Mouse (Mus musculus): ENCODE results near the gene Fosl1. TPM values are rescaled to one million over a fixed set of nuclear protein-coding genes. Genes with fewer than 3 reads are reported as not detected.

Fosl1 gene
- polyA plus RNA-seq (2015; fragmentation: Nextera tagmentation; extraction: Ambion mirVana): not detected in 2 replicates

GRCm38 (mm10) chr19:5447515-5448353 is at the start of gene Fosl1:
Gene Fosl1, plus strand, starts transcription at chr19:5447547.

GRCm38 (mm10) chr19:5402293-5402692 is 45.1 kb upstream of the Fosl1 start, which contains the start of gene Tsga10ip:
Gene Tsga10ip, minus strand, starts transcription at chr19:5402526.

GRCm38 (mm10) chr19:5424782-5425741 is 22.3 kb upstream of the Fosl1 start, which contains the start of the genes Drap1 and AI837181:
Gene Drap1, minus strand, starts transcription at chr19:5424979.
Gene AI837181, plus strand, starts transcription at chr19:5425144.

GRCm38 (mm10) chr19:5457746-5458442 is 10.5 kb downstream of the Fosl1 start, which contains the start of gene Ccdc85b:
Gene Ccdc85b, minus strand, starts transcription at chr19:5457894.

GRCm38 (mm10) chr19:5460465-5460911 is 13.1 kb downstream of the Fosl1 start, which contains the start of gene Fibp:
Gene Fibp, plus strand, starts transcription at chr19:5460615.

GRCm38 (mm10) chr19:5468374-5468773 is 21.0 kb downstream of the Fosl1 start, which contains the start of gene Ctsw:
Gene Ctsw, minus strand, starts transcription at chr19:5468507.

GRCm38 (mm10) chr19:5473720-5474119 is 26.4 kb downstream of the Fosl1 start, which contains the start of gene Efemp2:
Gene Efemp2, plus strand, starts transcription at chr19:5473954.

GRCm38 (mm10) chr19:5487768-5488550 is 40.6 kb downstream of the Fosl1 start, which contains the start of gene Mus81:
Gene Mus81, minus strand, starts transcription at chr19:5488402.

GRCm38 (mm10) chr19:5490313-5490897 is 43.1 kb downstream of the Fosl1 start, which contains the start of gene Cfl1:
Gene Cfl1, plus strand, starts transcription at chr19:5490455.

GRCm38 (mm10) chr19:5503687-5504086 is 56.3 kb downstream of the Fosl1 start, which contains the start of gene 1700020D05Rik:
Gene 1700020D05Rik, minus strand, starts transcription at chr19:5503787.

Other genes with a start within 250 kb of the Fosl1 start
- 6.6 and 7.4 TPM in 2 replicates for gene Pacs1, start 174.4 kb upstream of the Fosl1 start, polyA plus RNA-seq (2015; fragmentation: Nextera tagmentation; extraction: Ambion mirVana)
- gene Sf3b2, start 152.1 kb upstream of the Fosl1 start, polyA plus RNA-seq (2015; fragmentation: Nextera tagmentation; extraction: Ambion mirVana): 128 and 129 TPM in 2 replicates
- gene Gal3st3, start 149.2 kb upstream of the Fosl1 start, polyA plus RNA-seq (2015; fragmentation: Nextera tagmentation; extraction: Ambion mirVana): 0.45 and 0.57 TPM in 2 replicates
- gene Catsper1, start 111.8 kb upstream of the Fosl1 start, polyA plus RNA-seq (2015; fragmentation: Nextera tagmentation; extraction: Ambion mirVana): not detected in 2 replicates
- 4.5 and 13.1 TPM in 2 replicates for gene Cst6, start 98.0 kb upstream of the Fosl1 start, polyA plus RNA-seq (2015; fragmentation: Nextera tagmentation; extraction: Ambion mirVana)
- gene Eif1ad, start 80.8 kb upstream of the Fosl1 start, polyA plus RNA-seq (2015; fragmentation: Nextera tagmentation; extraction: Ambion mirVana): 21.4 and 25.3 TPM in 2 replicates
- gene Banf1, start 80.4 kb upstream of the Fosl1 start, polyA plus RNA-seq (2015; fragmentation: Nextera tagmentation; extraction: Ambion mirVana): 216 and 231 TPM in 2 replicates
- 22.0 and 29.6 TPM in 2 replicates for gene Sart1, start 58.8 kb upstream of the Fosl1 start, polyA plus RNA-seq (2015; fragmentation: Nextera tagmentation; extraction: Ambion mirVana)
- 0.13 TPM in 1 of 2 replicates, not detected in the other for gene Tsga10ip, start 45.0 kb upstream of the Fosl1 start, polyA plus RNA-seq (2015; fragmentation: Nextera tagmentation; extraction: Ambion mirVana)
- 361 and 364 TPM in 2 replicates for gene Drap1, start 22.6 kb upstream of the Fosl1 start, polyA plus RNA-seq (2015; fragmentation: Nextera tagmentation; extraction: Ambion mirVana)
- gene AI837181, start 22.4 kb upstream of the Fosl1 start, polyA plus RNA-seq (2015; fragmentation: Nextera tagmentation; extraction: Ambion mirVana): 46.1 and 48.8 TPM in 2 replicates
- gene Ccdc85b, start 10.3 kb downstream of the Fosl1 start, polyA plus RNA-seq (2015; fragmentation: Nextera tagmentation; extraction: Ambion mirVana): 6.8 and 8.5 TPM in 2 replicates
- gene Fibp, start 13.1 kb downstream of the Fosl1 start, polyA plus RNA-seq (2015; fragmentation: Nextera tagmentation; extraction: Ambion mirVana): 59.8 and 61.8 TPM in 2 replicates
- 0.15 and 0.55 TPM in 2 replicates for gene Ctsw, start 21.0 kb downstream of the Fosl1 start, polyA plus RNA-seq (2015; fragmentation: Nextera tagmentation; extraction: Ambion mirVana)
- gene Efemp2, start 26.4 kb downstream of the Fosl1 start, polyA plus RNA-seq (2015; fragmentation: Nextera tagmentation; extraction: Ambion mirVana): 53.2 and 70.8 TPM in 2 replicates
- 29.2 and 31.8 TPM in 2 replicates for gene Mus81, start 40.9 kb downstream of the Fosl1 start, polyA plus RNA-seq (2015; fragmentation: Nextera tagmentation; extraction: Ambion mirVana)
- gene Cfl1, start 42.9 kb downstream of the Fosl1 start, polyA plus RNA-seq (2015; fragmentation: Nextera tagmentation; extraction: Ambion mirVana): 666 and 916 TPM in 2 replicates
- gene 1700020D05Rik, start 56.2 kb downstream of the Fosl1 start, polyA plus RNA-seq (2015; fragmentation: Nextera tagmentation; extraction: Ambion mirVana): 0.14 TPM in 1 of 2 replicates, not detected in the other
- 6.4 and 8.5 TPM in 2 replicates for gene Snx32, start 63.0 kb downstream of the Fosl1 start, polyA plus RNA-seq (2015; fragmentation: Nextera tagmentation; extraction: Ambion mirVana)
- gene Ovol1, start 113.1 kb downstream of the Fosl1 start, polyA plus RNA-seq (2015; fragmentation: Nextera tagmentation; extraction: Ambion mirVana): 0.65 TPM in 1 of 2 replicates, not detected in the other
- 1.1 and 2.0 TPM in 2 replicates for gene Ap5b1, start 120.5 kb downstream of the Fosl1 start, polyA plus RNA-seq (2015; fragmentation: Nextera tagmentation; extraction: Ambion mirVana)
- gene Rnaseh2c, start 154.3 kb downstream of the Fosl1 start, polyA plus RNA-seq (2015; fragmentation: Nextera tagmentation; extraction: Ambion mirVana): 48.4 and 58.1 TPM in 2 replicates
- 28.4 and 28.8 TPM in 2 replicates for gene Kat5, start 162.7 kb downstream of the Fosl1 start, polyA plus RNA-seq (2015; fragmentation: Nextera tagmentation; extraction: Ambion mirVana)
- 24.4 and 28.3 TPM in 2 replicates for gene Rela, start 189.9 kb downstream of the Fosl1 start, polyA plus RNA-seq (2015; fragmentation: Nextera tagmentation; extraction: Ambion mirVana)
- 20.3 and 21.1 TPM in 2 replicates for gene Sipa1, start 216.2 kb downstream of the Fosl1 start, polyA plus RNA-seq (2015; fragmentation: Nextera tagmentation; extraction: Ambion mirVana)
- 15.5 and 16.8 TPM in 2 replicates for gene Map3k11, start 241.2 kb downstream of the Fosl1 start, polyA plus RNA-seq (2015; fragmentation: Nextera tagmentation; extraction: Ambion mirVana)
- 4.7 and 6.5 TPM in 2 replicates for gene Pcnx3, start 241.4 kb downstream of the Fosl1 start, polyA plus RNA-seq (2015; fragmentation: Nextera tagmentation; extraction: Ambion mirVana)